Mouse (Mus musculus) adipose tissue, adult 10 weeks (tissue): ENCODE results near the gene Baiap2l1. TPM values are rescaled to one million over a fixed set of nuclear protein-coding genes. Genes with fewer than 3 reads are reported as not detected.

Source experiments
- polyA plus RNA-seq: library from polyadenylated mRNA; stranded (reverse); fragments of 350-450 nt; fragmentation: Illumina TruSeq; extraction: RNeasy Lipid Tissue Mini Kit (QIAGEN cat#74804); gene quantifications from one replicate; pipeline ENCODE4 v1.2.3, GENCODE M21; 2014; ENCODE audit warnings: low read depth, low replicate concordance

Baiap2l1 gene
- polyA plus RNA-seq = 10.2 TPM

DNA sequence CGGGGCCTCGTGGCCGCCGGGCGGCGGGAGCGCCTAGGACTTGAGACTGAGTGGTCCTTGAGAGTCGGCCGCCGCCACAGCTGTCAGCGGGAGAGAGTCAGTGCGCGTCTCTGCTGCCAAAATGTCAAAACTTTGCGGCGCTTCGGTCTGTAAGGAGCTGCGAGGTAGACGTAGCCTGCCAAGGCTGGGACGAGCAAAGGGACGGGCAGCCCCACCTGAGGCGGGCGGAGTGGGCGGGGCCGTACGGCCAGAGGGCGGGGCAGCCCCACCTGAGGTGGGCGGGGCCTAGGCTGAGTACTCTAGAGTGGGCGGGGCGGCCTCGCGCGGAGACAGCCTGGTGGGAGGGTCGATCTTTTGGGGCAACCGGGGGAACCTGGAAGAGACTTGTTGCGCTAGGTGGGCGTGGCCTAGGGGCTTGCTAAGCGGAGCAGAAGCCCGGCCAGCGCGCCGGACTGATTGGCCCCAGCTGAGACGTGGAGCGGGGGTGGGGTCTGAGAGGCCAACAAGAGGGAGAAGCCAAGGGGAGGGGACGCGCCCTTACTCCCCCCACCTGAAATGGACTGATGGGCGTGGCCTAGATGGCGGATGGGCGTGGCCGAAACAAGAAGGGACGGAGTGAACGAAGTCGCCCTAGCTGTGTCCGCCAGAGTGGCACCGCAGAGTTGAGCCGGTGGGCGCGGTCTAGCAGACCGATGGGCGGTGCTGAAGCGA, at the start of gene Baiap2l1:
Gene Baiap2l1, minus strand, starts transcription at position 232 of the 711 bp plus-strand sequence.

DNA sequence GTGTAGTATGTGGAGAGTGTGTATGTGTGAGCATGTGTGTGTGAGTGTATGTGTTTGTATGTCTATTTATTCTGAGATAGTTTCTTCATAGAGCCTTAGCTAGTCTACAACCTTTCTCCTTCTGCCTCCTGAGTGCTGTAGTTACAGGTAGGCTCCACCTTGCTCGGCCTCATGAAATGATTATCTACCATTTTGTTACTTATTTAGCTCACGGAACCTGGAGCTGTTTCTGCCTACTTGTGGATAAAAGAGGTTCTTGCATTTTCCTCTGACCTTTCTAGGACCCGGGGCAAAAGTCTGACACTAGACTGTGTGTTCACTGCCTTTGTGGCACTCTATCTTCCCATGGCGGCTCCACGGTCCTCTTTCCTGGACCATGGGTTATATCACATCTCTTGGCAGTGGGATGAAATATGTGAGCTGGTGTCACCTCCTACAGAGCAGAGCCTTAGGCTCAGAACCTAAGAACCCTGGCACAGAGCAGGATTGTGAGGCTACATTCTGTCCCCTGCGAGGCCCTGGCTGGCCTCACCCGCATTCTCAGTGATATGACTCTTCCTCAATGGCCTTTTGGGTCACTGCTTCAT, 113.9 kb downstream of the Baiap2l1 start, which contains the start of gene Bri3:
Gene Bri3, plus strand, starts transcription at position 537 of the 587 bp plus-strand sequence.

DNA sequence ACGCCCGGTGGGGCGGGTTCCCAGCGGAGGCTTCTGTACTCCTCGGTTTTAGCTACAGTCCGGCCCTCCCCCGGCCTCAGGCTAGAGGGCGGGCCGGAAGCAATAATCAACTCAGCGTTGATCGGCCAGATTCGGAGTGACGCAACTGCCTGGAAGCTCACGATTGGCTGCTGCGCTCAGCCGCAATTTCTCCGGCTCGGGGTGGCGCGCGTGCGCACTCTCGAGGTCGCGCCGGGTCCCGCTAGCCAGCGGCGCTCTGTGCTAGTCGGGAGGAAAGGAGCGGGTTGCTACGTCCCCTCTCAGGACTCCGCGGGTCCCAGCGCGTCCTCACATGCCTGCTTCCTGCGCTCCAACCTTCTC, 134.4 kb downstream of the Baiap2l1 start, which contains the start of gene Tecpr1:
Gene Tecpr1, minus strand, starts transcription at position 113 of the 360 bp plus-strand sequence.

Other genes with a start within 250 kb of the Baiap2l1 start
- 0.21 TPM for gene Bhlha15, start 167.8 kb downstream of the Baiap2l1 start, polyA plus RNA-seq
- gene Tecpr1, start 134.5 kb downstream of the Baiap2l1 start, polyA plus RNA-seq = 31.0 TPM
- gene Bri3, start 113.7 kb downstream of the Baiap2l1 start, polyA plus RNA-seq = 108 TPM
- 6.0 TPM for gene Nptx2, start 187.8 kb upstream of the Baiap2l1 start, polyA plus RNA-seq